Mouse (Mus musculus) adrenal gland, adult (tissue): ENCODE measurements at regions not wholly inside any gene's neighbourhood (a gene's known extent, or its start where the extent isn't known, plus 50 kb on each side); places are given as distances from the start of the nearest gene placed in this dataset.

Source experiments
- DNase-seq, 2 experiments: peaks; one replicate each; pipeline ENCODE4 v3.0.0; 2022 to 2023; ENCODE audit warnings: low spot score in 1 of 2; ENCODE audit not compliant: inconsistent age in 2 of 2

GRCm38 (mm10) chrX:68954687-68955086, 61.8 kb upstream of the Gm6812 start:
- DNase-seq = no peak

GRCm38 (mm10) chrX:68953298-68953697, 60.4 kb upstream of the Gm6812 start:
- DNase-seq = no peak

GRCm38 (mm10) chrX:68950730-68951129, 57.9 kb upstream of the Gm6812 start:
- DNase-seq = peak in 1 of 2 experiments; percentile 23

- no peak for DNase-seq
Measured at GRCm38 (mm10) chrX:68945741-68946140, 52.9 kb upstream of the Gm6812 start.
